Mouse (Mus musculus): ENCODE data around the gene Odf3l2.
A peak's percentile ranks its signal among the peaks of the same experiment; 100 is the strongest.

Odf3l2 gene

DNA sequence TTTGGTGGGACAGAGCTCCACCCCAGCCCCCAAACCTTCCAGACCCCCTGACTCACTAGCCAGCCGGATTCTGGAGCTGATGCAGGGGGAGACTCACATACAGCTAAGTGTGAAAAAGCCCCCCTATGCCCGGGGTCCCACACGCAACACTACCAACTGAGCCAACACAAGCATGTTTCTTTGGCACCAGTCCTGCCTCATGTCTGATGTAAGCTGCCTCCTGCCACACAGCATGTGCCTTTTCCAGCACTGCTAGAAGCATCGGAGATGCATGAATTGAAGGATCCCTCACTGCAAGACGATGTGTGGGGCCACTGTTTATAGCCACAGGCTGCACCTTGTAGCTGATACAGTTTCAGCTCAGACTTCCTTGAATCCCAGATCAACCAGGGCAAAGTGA, 17.2 kb downstream of the Odf3l2 start:
- no peak for DNase-seq (ENCODE audit: low spot score)

GRCm38 (mm10) chr10:79626156-79626555, 19.4 kb downstream of the Odf3l2 start:
- no peak for DNase-seq (ENCODE audit: low spot score)

- no peak for DNase-seq (ENCODE audit: low spot score)
These were observed 20.1 kb downstream of the Odf3l2 start for GRCm38 (mm10) chr10:79625398-79625797.

GRCm38 (mm10) chr10:79623950-79624349, 21.6 kb downstream of the Odf3l2 start:
- no peak for DNase-seq (ENCODE audit: low spot score)

DNA sequence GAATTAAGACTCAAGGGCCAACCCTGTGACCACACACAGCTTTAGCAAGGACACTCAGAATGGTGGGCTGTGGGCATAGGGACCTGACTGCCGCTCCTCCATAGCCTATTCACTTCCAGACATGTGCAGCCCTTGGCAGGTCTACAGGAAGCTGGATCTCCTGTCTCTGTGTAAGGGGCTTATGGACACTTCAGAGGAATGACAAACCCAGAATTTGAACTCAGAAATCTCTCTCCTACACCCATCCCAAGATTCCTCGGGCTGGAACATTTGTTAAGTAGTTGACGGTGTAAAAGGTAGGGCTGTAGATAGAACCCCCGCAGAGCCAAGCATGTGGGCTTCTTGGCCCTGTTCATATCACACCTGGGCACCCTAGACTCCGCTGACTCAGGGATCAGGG, 29.2 kb downstream of the Odf3l2 start:
- no peak for DNase-seq (ENCODE audit: low spot score)

DNA sequence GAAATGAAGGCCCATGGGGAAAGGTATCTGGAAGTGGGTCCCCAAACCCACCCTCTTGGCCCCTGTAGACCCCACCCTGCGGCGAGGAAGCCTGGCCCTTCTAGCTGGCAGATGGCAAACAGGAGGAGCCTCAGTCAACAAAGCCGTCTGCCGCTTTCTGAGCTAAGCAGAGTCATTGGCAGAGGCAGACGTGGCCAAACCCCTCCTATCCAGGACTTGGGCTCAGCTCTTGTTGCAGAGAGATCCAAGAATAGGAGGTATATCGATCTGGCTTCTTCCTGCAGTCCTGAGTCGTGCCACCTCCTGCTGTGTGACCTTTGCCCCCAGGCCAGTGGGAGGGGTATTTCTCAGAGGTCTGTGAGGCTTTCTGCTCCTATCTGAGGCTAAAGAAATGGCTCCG, 29.7 kb downstream of the Odf3l2 start:
- DNase-seq (ENCODE audit: low spot score) = no peak

GRCm38 (mm10) chr10:79614305-79614643, 31.3 kb downstream of the Odf3l2 start:
- no peak for DNase-seq (ENCODE audit: low spot score)

DNA sequence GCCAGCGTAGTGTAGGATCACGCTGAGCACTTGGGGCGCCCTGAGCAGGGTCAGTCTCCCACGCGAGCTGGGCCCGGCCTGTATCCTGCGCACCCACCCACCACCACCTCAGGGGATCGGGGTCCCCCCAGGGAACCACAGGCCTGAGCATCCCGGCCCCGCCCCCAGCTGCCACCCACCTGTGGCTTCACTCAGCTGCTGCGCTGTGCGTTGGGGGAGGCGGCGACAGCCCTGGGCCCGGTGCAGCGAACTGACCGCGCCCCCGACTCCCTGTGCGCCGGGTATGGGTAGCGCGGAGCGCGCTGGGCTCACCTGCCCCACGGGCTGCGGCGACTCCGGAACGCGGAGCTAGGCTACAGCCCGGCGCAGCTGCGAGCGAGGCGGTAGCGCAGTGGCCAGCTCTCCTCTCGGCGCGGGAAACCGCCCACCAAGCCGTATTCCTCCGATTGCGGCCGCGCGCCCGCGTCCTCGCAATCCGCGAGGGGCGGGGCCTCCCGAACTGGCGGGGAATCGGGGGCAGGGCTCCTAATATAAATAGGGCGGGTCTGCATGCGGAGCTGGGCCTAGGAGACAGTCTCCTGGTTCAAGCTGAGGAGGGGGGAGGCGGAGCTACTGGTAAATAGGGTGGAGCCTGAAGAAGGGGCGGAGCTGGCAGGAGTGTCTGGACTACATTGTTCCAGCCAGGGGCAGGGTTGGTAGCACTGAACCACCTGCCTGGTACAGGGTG, 31.8 kb downstream of the Odf3l2 start, which contains the start of gene C2cd4c:
Gene C2cd4c (minus strand): TSS at position 448 of the 727 bp plus-strand sequence.
- DNase-seq (ENCODE audit: low spot score) = peak; percentile 83

DNA sequence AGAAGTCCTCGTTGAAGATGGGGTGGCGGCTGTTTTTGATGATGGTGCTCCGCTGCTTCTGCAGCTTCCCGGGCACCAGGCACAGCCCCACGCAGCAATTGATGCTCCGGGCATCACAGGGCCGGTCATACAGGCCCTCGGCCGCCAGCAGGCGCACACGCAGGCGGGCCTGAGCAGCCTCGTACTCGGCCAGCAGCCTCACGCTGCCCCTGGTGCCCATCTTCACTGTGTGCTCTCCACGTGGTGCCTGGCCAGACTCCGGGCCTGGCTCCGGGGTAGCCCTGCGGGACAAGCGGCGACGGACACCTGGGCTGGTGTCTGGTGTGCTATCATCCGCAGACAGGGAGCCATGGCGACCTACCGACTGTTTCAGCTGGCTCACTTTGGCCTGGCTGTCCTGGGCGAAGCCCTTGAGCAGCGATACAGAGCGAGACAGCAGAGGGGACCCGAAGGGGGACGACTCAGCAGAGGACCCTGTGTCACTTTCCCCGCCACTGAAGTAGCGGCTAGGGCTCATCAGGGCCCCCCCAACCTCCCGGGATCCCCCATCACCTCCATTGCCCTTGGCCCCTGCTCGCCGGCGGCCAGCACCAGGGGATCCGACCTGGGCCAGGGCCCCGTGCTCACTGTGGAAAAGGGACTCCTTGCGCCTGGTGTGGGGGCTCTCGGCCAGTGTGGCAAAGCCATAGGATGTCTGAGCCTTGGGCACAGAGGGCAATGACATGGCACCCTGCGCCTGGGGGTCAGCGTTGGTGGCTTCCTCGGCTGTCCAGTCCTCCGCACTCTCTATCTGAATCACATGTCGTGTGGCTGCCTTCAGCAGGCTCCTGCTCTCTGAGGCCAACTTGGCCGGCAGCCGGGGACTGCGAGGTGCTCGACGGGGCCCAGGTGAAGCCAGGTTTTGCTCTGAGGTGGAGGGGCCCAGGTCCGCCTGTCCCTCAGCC, 33.1 kb downstream of the Odf3l2 start:
- DNase-seq (ENCODE audit: low spot score) = peak; percentile 64

DNA sequence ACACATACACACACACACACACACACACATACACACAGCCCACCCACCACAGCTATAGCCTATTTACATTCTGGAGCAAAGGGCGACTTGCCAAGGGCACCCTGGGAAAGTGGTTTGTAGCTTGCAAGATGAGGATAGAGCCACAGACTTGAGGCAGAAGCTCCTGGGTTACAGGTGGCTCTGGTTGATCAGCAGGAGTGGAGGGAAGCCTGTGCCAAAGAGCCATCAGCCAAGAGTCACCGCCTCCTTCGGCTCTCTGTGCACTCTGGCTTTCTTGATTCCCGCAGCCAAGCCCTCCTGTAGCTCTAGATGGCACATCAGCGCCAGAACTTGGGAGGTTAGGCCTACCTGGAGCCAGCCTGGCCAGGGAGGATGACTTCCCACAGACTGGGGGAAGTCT, 34.2 kb downstream of the Odf3l2 start:
- DNase-seq (ENCODE audit: low spot score) = no peak

DNA sequence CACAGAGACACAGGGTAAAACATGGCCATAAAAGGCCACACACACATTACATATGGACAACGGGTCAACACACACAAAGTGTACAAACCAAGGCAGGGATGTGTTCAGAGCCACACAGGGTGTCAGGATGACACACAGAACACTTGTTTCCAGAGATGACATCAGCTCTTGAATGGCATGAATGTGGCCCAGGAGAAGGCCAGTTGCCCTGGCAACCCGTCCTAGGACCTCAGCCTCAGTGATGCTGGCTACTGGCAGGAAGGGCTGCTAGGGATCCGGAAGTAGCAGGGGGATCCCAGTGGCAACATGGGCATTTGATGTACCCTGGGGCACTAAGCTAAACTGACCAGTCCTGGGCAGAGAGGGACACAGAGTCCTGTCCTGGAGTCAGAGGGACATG, 36.3 kb downstream of the Odf3l2 start:
- no peak for DNase-seq (ENCODE audit: low spot score)

DNA sequence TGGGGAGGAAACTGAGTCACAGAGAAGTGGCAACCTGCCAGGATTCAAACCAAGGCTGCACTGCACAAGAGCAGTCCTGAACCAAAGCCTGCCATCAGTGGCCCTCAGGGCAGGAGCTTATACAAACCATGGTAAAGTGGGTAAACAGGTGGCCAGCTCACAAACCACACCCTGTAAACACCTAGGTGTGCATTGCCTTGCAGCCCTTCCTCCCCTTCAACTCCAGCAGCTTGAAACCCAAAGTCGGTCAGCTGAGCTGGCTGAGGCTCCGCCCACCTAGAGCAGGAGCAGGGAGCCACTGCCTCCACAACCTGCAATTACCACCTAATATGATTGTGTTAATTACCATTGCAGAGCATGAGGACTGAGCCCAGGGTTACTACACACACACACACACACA, 37.6 kb downstream of the Odf3l2 start:
- DNase-seq (ENCODE audit: low spot score) = no peak

DNA sequence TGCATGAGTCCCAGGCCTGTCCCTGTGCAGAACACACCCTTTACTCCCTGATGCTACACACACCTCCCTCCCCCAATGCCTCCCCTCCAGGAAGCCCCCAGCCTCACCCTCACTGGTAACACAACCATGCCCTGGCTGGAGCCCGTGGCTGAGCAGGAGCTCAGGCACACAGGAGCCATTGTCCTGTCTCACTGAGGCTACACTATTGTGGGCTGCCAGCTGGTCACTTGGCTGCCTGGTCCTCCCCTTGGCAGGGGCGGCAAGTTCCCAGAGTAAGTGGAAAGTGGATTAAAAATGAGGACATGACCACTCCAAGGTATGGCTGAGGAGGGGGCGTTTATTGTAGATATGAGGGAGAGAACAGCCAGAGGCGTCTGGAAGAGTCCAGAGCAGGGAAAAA, 39.0 kb downstream of the Odf3l2 start:
- DNase-seq (ENCODE audit: low spot score) = no peak

GRCm38 (mm10) chr10:79597936-79598230, 47.7 kb downstream of the Odf3l2 start:
- DNase-seq (ENCODE audit: low spot score) = no peak

GRCm38 (mm10) chr10:79597051-79597935, 48.2 kb downstream of the Odf3l2 start:
- DNase-seq (ENCODE audit: low spot score) = no peak

DNA sequence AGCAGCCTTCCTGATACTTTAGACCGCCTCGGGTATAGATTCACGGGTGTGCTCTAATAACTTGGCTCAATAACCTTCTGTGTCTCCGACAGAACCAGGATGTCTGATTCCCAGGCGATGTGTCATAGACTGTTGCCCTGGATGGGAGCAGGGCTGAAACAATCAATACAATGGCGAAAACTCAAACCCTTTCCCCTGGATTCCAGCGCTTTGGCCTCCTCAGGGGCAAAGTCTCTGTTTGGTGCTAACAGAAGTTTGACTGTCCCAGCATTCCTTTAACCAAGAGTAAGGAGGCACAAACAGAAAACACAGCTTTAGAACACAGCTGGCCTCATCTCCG, 50.0 kb downstream of the Odf3l2 start:
- no peak for DNase-seq (ENCODE audit: low spot score)

DNA sequence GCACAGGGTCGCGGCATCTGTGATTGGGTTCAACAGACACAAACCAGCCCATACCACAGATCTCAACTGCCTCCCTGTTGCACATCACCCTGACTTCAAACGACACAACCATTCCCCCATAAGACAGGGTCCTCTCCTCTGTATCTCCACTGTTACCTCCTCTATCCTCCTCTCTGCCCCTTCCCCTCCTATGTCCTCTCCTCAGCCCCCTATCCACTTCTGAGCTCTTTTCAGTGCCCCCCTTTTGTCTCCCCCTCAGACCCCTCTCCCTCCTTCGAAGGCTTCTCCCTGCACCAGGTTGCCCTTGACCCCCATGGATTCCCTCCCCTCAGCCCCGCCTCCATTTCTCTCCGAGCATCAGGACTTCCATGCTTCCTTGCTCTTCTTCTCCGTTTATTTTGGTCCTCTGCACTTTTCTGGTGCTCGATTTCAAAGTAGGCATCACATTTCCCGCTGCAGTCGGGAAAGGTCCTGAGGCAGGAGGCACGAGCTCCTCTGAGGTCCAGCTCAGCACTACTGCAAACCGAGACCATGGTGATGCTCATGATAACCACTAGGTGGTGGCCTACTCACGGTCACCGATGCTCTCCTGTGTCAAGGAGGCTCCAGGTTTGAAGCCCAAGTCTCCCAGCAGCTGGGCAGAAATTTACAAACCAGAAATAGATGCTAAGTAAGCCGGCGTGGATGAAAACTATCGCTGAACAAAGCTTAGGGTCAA, 50.5 kb downstream of the Odf3l2 start:
- peak; percentile 63 for DNase-seq (ENCODE audit: low spot score)

GRCm38 (mm10) chr10:79594111-79594510, 51.4 kb downstream of the Odf3l2 start:
- DNase-seq (ENCODE audit: low spot score) = no peak

DNA sequence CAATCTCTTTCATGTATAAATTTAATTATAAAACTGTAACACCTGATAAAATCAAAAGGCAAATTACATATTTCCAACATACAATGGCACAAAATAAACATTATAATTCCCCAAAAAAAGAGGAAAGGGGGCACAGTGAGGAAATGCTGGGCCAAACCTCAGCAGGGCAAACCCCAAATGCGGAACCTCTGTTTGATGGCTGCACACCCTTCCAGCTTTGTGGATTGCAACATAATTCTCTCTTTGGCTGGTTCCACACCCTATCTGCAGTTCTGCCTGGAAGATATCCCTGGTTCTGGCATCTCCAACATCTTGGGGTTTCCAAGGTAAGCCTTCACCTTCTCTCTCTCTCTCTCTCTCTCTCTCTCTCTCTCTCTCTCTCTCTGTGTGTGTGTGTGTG, 54.8 kb downstream of the Odf3l2 start:
- no peak for DNase-seq (ENCODE audit: low spot score)
